Mouse (Mus musculus): ENCODE data around the gene Gm14214. TPM values are rescaled to one million over a fixed set of nuclear protein-coding genes. Genes with fewer than 3 reads are reported as not detected.

Gene Gm14214
- polyA plus RNA-seq (2015; fragmentation: Nextera tagmentation; extraction: Ambion mirVana), result not detected in 2 replicates

- TF ChIP-seq CTCF (IDR thresholded peaks at IDR 0.05; ENCODE audit: low read depth) (no peak), EP300 (optimal IDR thresholded peaks at IDR 0.05) (no peak)
- Histone ChIP-seq H3K36me3 (ENCODE audit: control insufficient read depth, insufficient read depth, low read length) (no peaks in the 10 kb centered on the region), H3K4me3 (ENCODE audit: low read depth, low read length) (no peak within 1 kb of the TSS), H3K9ac (ENCODE audit: low read length) (no peak within 1 kb of the TSS), H3K9me3 (ENCODE audit: control insufficient read depth, low read length) (no peaks in the 10 kb centered on the region), H3K4me2 (replicated peaks; ENCODE audit: low read depth) (no peak within 1 kb of the TSS), H3K27me3 (ENCODE audit: control insufficient read depth, insufficient read depth, low read length) (no peaks in the 10 kb centered on the region), H3K27ac (replicated peaks) (no peak within 1 kb of the TSS), H3K4me1 (replicated peaks; ENCODE audit: control insufficient read depth, insufficient read depth) (no peaks in the 10 kb centered on the region; the same call in 1 of the 2 replicates)
- ATAC-seq (ENCODE audit: low FRiP score, low TSS enrichment) (no peak), DNase-seq (ENCODE audit: low spot score) (no peak)
Measured at GRCm38 (mm10) chr2:154769930-154770329, at the start of gene Gm14214. Gm14214 (minus strand) TSS chr2:154770030.

- no peaks in the 10 kb centered on the region for H3K36me3 ChIP-seq (ENCODE audit: control insufficient read depth, insufficient read depth, low read length)
- 0 out of 2 replicates have a peak, but pooled peaks cover 2% of the 10 kb centered on the region for H3K4me1 ChIP-seq (replicated peaks; ENCODE audit: control insufficient read depth, insufficient read depth)
- ATAC-seq (ENCODE audit: low FRiP score, low TSS enrichment), result no peak
- H3K4me2 ChIP-seq (replicated peaks; ENCODE audit: low read depth), result no peak overlapping the region
- no peak overlapping the region for H3K4me3 ChIP-seq (ENCODE audit: low read depth, low read length)
- WGBS, result 33% methylated on average over 1 of the region's 1 CpGs
- no peak overlapping the region for H3K27ac ChIP-seq (replicated peaks)
- no peak for DNase-seq (ENCODE audit: low spot score)
- H3K27me3 ChIP-seq (ENCODE audit: control insufficient read depth, insufficient read depth, low read length), result no peaks in the 10 kb centered on the region
- TF ChIP-seq EP300 (optimal IDR thresholded peaks at IDR 0.05), result no peak
- TF ChIP-seq CTCF (IDR thresholded peaks at IDR 0.05; ENCODE audit: low read depth), result no peak
- no peak overlapping the region for H3K9ac ChIP-seq (ENCODE audit: low read length)
- no peaks in the 10 kb centered on the region for H3K9me3 ChIP-seq (ENCODE audit: control insufficient read depth, low read length)
Measured at GRCm38 (mm10) chr2:154818599-154818998, 48.8 kb upstream of the Gm14214 start.

GRCm38 (mm10) chr2:154817788-154818187, 48.0 kb upstream of the Gm14214 start:
- no peak overlapping the region for H3K4me3 ChIP-seq (ENCODE audit: low read depth, low read length)
- DNase-seq (ENCODE audit: low spot score), result peak; percentile 63
- H3K36me3 ChIP-seq (ENCODE audit: control insufficient read depth, insufficient read depth, low read length), result no peaks in the 10 kb centered on the region
- H3K9ac ChIP-seq (ENCODE audit: low read length), result no peak overlapping the region
- peak; percentile 32; the same call in 1 of the 2 replicates for ATAC-seq (ENCODE audit: low FRiP score, low TSS enrichment)
- 23% methylated on average over 1 of the region's 1 CpGs for WGBS
- H3K27ac ChIP-seq (replicated peaks), result no peak overlapping the region
- H3K4me1 ChIP-seq (replicated peaks; ENCODE audit: control insufficient read depth, insufficient read depth), result 0 out of 2 replicates have a peak, but pooled peaks cover 2% of the 10 kb centered on the region
- H3K27me3 ChIP-seq (ENCODE audit: control insufficient read depth, insufficient read depth, low read length), result no peaks in the 10 kb centered on the region
- H3K4me2 ChIP-seq (replicated peaks; ENCODE audit: low read depth), result no peak overlapping the region
- H3K9me3 ChIP-seq (ENCODE audit: control insufficient read depth, low read length), result no peaks in the 10 kb centered on the region
- no peak for TF ChIP-seq EP300 (optimal IDR thresholded peaks at IDR 0.05)
- TF ChIP-seq CTCF (IDR thresholded peaks at IDR 0.05; ENCODE audit: low read depth), result peak; percentile 73

- H3K4me1 ChIP-seq (replicated peaks; ENCODE audit: control insufficient read depth, insufficient read depth), result 0 out of 2 replicates have a peak, but pooled peaks cover 2% of the 10 kb centered on the region
- no peaks in the 10 kb centered on the region for H3K27me3 ChIP-seq (ENCODE audit: control insufficient read depth, insufficient read depth, low read length)
- ATAC-seq (ENCODE audit: low FRiP score, low TSS enrichment), result no peak
- no peaks in the 10 kb centered on the region for H3K9me3 ChIP-seq (ENCODE audit: control insufficient read depth, low read length)
- H3K4me3 ChIP-seq (ENCODE audit: low read depth, low read length), result no peak overlapping the region
- no peak overlapping the region for H3K9ac ChIP-seq (ENCODE audit: low read length)
- 55% methylated on average over 3 of the region's 3 CpGs for WGBS
- no peak overlapping the region for H3K27ac ChIP-seq (replicated peaks)
- no peaks in the 10 kb centered on the region for H3K36me3 ChIP-seq (ENCODE audit: control insufficient read depth, insufficient read depth, low read length)
- TF ChIP-seq CTCF (IDR thresholded peaks at IDR 0.05; ENCODE audit: low read depth) (no peak), EP300 (optimal IDR thresholded peaks at IDR 0.05) (no peak)
- DNase-seq (ENCODE audit: low spot score), result no peak
- no peak overlapping the region for H3K4me2 ChIP-seq (replicated peaks; ENCODE audit: low read depth)
Measured at GRCm38 (mm10) chr2:154817089-154817488, 47.3 kb upstream of the Gm14214 start.

GRCm38 (mm10) chr2:154813426-154813825, 43.6 kb upstream of the Gm14214 start:
- no peak overlapping the region for H3K27ac ChIP-seq (replicated peaks)
- no peaks in the 10 kb centered on the region for H3K27me3 ChIP-seq (ENCODE audit: control insufficient read depth, insufficient read depth, low read length)
- TF ChIP-seq CTCF (IDR thresholded peaks at IDR 0.05; ENCODE audit: low read depth) (no peak), EP300 (optimal IDR thresholded peaks at IDR 0.05) (no peak)
- H3K4me3 ChIP-seq (ENCODE audit: low read depth, low read length), result no peak overlapping the region
- WGBS, result 62% methylated on average over 2 of the region's 2 CpGs
- H3K4me1 ChIP-seq (replicated peaks; ENCODE audit: control insufficient read depth, insufficient read depth), result no peaks in the 10 kb centered on the region
- no peak for ATAC-seq (ENCODE audit: low FRiP score, low TSS enrichment)
- H3K36me3 ChIP-seq (ENCODE audit: control insufficient read depth, insufficient read depth, low read length), result no peaks in the 10 kb centered on the region
- no peaks in the 10 kb centered on the region for H3K9me3 ChIP-seq (ENCODE audit: control insufficient read depth, low read length)
- no peak overlapping the region for H3K4me2 ChIP-seq (replicated peaks; ENCODE audit: low read depth)
- no peak overlapping the region for H3K9ac ChIP-seq (ENCODE audit: low read length)
- DNase-seq (ENCODE audit: low spot score), result no peak

GRCm38 (mm10) chr2:154810821-154811220, 41.0 kb upstream of the Gm14214 start:
- Histone ChIP-seq H3K9ac (ENCODE audit: low read length) (no peak overlapping the region), H3K4me2 (replicated peaks; ENCODE audit: low read depth) (no peak overlapping the region), H3K4me1 (replicated peaks; ENCODE audit: control insufficient read depth, insufficient read depth) (0 out of 2 replicates have a peak, but pooled peaks cover 2% of the 10 kb centered on the region), H3K9me3 (ENCODE audit: control insufficient read depth, low read length) (no peaks in the 10 kb centered on the region), H3K27ac (replicated peaks) (no peak overlapping the region), H3K36me3 (ENCODE audit: control insufficient read depth, insufficient read depth, low read length) (no peaks in the 10 kb centered on the region), H3K27me3 (ENCODE audit: control insufficient read depth, insufficient read depth, low read length) (no peaks in the 10 kb centered on the region), H3K4me3 (ENCODE audit: low read depth, low read length) (no peak overlapping the region)
- no peak for ATAC-seq (ENCODE audit: low FRiP score, low TSS enrichment)
- no peak for DNase-seq (ENCODE audit: low spot score)
- TF ChIP-seq CTCF (IDR thresholded peaks at IDR 0.05; ENCODE audit: low read depth) (no peak), EP300 (optimal IDR thresholded peaks at IDR 0.05) (no peak)
- 38% methylated on average over 1 of the region's 1 CpGs for WGBS

Data from stomach, postnatal 0 days (tissue).